Mouse (Mus musculus): Measurements from ENCODE around the gene Lin28a.
"Not testable (repeated sequence)": the region's sequence is repeated elsewhere in the genome, so short reads cannot be mapped to it uniquely, and the experiment has no call there.

Lin28a gene

GRCm38 (mm10) chr4:134019210-134019609 lies 569 bp upstream of the Lin28a start:
- no peak for DNase-seq (ENCODE audit: inconsistent age in 2 of 2, low spot score in 1 of 2)

GRCm38 (mm10) chr4:134018038-134018778 lies 433 bp downstream of the Lin28a start:
- no peak for DNase-seq (ENCODE audit: inconsistent age in 2 of 2, low spot score in 1 of 2)

DNA sequence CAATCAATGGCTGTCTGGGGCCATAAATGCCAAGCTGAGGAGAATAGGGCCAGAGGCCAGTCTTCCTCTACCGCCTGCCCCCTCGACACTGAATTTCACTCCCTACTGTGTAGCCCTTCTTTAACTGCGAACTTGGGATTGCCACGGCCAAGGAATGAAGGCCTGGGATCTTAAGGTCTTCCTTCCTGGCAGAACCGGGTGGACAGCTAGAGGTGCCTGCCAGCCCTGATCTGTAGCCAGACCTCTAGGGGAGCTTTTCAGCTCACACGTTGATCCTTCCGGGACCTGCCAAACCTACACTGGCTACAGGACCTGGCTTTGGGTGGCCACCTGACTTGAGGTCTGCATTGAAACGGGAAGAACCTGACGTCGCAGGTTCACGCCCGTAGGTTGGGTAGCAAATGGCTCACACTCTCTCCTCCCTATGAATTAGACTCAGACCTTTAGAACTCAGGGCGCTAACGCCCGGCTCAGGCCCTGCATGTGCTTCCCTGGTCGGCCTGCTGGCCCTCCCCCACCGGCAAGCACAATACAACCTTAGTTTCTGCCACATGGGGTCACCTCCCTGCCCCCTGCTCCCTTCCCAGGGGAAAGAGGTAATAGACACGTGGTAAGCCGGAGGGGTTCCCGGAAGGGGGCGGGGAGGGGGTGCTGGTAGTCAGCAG lies 1.3 kb downstream of the Lin28a start:
- DNase-seq (ENCODE audit: inconsistent age in 2 of 2, low spot score in 1 of 2): no peak

- no peak for DNase-seq (ENCODE audit: inconsistent age in 2 of 2, low spot score in 1 of 2)
Observed at GRCm38 (mm10) chr4:134016767-134017166, 1.9 kb downstream of the Lin28a start.

DNA sequence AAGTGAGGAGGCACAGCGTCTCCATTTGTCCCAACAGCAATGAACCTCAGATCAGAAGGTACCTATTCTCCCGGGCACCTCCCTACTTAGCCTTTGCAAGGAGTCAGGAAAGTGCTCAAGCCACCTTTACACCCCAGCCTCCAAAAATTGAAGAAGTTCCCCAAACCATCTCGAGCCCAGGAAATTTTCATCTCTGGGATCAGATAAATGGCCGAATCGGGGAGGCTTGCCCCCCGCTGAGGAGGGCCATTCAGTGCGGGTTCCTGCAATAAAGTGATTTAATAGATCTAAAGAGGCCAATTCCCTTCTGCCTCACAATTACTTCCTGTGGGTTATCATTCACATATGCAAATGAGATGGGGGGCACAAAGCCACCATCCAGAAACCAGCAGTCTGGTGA lies 2.4 kb downstream of the Lin28a start:
- no peak for DNase-seq (ENCODE audit: inconsistent age in 2 of 2, low spot score in 1 of 2)

GRCm38 (mm10) chr4:134012858-134013528 lies 5.6 kb downstream of the Lin28a start:
- no peak for DNase-seq (ENCODE audit: inconsistent age in 2 of 2, low spot score in 1 of 2)

DNA sequence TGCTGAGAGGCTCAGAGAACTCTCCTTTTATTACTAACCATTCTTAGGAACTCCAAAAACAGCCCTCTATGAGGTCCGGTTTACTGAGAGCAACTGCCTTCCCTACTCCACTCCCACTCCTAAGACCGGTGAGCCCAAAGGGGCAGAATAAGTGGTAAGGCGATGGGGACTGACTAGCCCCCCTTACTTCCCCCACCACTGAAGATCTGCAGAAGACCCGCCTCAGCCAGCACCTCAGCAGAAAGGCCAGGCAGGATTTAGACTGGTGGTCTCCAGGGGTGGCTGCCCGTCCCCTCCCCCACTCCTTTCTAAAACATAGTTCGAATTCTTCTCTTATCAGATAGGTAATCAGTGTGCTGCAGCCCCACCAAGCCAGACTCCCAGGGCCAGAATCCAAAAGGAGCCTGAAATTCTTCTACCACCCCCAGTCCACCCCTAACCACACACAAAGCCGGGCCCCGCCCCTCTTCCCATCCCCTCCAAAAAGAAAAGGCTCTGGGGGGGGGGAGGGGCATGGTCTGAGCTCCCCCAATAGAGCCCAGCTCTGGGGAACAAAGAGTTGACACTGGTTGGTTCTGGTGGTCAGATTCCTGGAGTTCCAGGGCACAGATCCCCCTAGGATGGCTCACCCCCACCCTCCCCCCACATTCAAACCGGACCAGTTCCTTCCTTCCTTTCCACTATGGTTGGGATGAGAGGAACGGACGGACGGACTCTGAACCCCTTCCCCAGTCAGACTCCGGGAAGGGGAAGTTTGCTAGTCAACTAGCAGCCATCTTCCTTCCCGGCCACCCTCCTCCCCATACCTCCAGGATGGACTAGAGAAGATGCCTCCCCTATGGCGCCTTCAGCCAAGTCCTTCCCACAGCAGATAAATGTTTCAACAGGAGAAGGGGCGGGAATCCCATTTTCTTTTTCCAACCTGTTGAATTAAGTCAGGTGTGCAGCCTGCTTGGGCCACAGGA lies 6.9 kb downstream of the Lin28a start:
- no peak for DNase-seq (ENCODE audit: inconsistent age in 2 of 2, low spot score in 1 of 2)

DNA sequence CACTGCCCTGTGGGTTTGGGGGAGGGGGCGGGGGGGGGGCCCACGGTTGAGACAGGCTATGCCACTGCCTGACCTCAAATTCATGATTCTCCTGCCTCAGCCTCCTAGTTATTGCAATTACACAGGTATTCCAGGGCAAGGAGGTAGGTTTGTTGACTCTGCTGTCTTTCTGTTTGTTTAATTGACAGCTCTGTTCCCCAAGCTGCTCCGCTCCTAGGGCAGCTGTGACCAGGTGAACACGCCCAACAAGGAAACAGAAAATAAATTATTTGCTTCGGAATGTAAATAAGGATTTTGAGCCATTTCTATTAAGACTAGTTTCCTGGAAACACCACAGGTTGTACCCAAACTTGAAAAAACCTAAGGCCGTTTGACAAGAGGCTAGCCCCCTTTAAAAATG lies 8.9 kb downstream of the Lin28a start:
- no peak for DNase-seq (ENCODE audit: inconsistent age in 2 of 2, low spot score in 1 of 2)

GRCm38 (mm10) chr4:134006845-134007244 lies 11.8 kb downstream of the Lin28a start:
- no peak for DNase-seq (ENCODE audit: inconsistent age in 2 of 2, low spot score in 1 of 2)

DNA sequence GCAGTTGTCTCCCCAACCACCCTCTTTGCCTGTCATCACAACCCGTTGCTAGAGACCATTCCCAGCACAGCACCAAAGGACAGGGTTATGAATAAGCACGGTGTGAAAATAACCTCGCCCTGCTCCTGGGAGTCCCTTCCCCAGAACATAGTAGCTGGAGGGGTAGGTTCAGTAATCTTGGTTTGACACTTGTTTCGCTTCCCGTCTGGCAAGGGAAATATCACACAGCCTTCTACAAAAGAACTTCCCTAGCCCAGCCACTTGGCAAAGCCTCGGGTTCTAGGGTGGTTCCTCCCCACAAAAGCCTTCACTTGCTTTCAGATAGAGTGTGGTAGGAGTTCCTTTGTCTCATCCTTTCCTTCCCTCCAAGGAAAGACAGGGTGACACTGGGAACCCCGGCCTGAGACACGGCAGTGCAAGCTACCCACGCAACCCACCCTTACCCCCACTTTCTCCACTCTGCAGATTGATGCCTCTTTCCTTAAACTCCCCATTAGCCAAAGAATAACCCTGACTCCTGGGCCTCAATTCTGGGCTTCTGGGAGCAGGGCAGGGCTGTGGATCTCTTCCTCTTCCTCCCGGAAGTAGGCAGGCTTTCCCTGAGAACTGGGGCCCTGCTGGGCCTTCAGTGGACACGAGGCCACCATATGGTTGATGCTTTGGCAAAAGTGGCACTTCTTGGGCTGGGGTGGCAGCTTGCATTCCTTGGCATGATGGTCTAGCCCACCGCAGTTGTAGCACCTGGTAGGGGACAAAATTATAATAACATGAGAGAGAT lies 12.9 kb downstream of the Lin28a start:
- no peak for DNase-seq (ENCODE audit: inconsistent age in 2 of 2, low spot score in 1 of 2)

- DNase-seq (ENCODE audit: inconsistent age in 2 of 2, low spot score in 1 of 2): no peak
Observed at GRCm38 (mm10) chr4:134002903-134003302, 15.7 kb downstream of the Lin28a start.

GRCm38 (mm10) chr4:134002246-134002645 lies 16.4 kb downstream of the Lin28a start:
- no peak for DNase-seq (ENCODE audit: inconsistent age in 2 of 2, low spot score in 1 of 2)

DNA sequence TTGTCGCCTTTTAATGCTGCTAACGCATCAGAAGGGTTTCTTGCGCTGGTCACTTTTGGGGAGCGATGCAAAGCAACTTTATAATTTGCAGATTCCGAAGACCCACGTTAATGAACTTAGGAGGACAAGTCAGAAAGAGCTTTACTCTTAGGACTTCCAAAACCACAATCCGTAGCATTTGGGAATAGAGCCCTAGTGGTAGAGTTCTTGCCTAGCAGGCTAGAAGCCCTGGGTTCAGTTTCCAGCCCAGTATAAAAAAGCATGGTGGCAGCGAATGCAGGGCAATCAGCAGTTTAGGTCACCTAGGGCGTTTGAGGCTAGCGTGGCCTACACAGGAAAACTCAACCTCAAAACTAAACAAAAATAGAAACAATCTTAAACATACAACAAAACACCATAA lies 16.9 kb downstream of the Lin28a start:
- no peak for DNase-seq (ENCODE audit: inconsistent age in 2 of 2, low spot score in 1 of 2)

- peak; percentile 96 to 98 for DNase-seq (ENCODE audit: inconsistent age in 2 of 2, low spot score in 1 of 2)
Observed at GRCm38 (mm10) chr4:134000466-134001438, 17.9 kb downstream of the Lin28a start, which contains the start of gene Dhdds. TSS of gene Dhdds (minus strand) at chr4:134000918.

- no peak for DNase-seq (ENCODE audit: inconsistent age in 2 of 2, low spot score in 1 of 2)
Observed at GRCm38 (mm10) chr4:133994697-133995096, 23.9 kb downstream of the Lin28a start.

DNA sequence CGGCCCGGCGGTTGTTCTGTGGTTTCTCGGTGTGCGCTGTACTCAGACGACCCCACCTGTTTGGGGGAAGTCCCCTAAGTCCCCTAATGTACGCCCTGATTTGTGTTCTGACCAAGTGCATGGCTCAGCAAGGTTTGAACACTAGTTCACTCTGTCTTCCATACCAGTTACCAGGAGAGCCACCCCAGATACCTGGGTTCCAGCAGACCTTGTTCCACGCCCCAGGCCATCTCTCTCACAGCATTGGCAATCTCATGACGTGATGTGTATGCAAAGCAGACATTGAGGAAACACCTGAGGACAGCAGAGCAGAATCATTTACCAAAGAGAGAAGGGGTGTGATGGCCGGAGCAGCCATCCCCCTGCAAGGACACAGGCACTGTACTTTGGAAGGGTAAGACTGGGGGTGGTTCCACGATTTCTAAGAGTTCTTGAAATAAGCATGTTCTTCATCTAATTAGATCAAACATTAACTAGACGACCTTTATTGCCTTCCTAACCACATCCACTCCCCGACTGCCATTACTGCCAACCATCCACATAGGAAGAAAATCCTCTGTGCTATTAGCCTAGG lies 27.5 kb downstream of the Lin28a start:
- DNase-seq (ENCODE audit: inconsistent age in 2 of 2, low spot score in 1 of 2): no peak

GRCm38 (mm10) chr4:133990035-133990434 lies 28.6 kb downstream of the Lin28a start:
- DNase-seq (ENCODE audit: inconsistent age in 2 of 2, low spot score in 1 of 2): no peak

GRCm38 (mm10) chr4:133988289-133988688 lies 30.4 kb downstream of the Lin28a start:
- DNase-seq (ENCODE audit: inconsistent age in 2 of 2, low spot score in 1 of 2): not testable (repeated sequence)

GRCm38 (mm10) chr4:133982936-133983335 lies 35.7 kb downstream of the Lin28a start:
- no peak for DNase-seq (ENCODE audit: inconsistent age in 2 of 2, low spot score in 1 of 2)
